Mouse (Mus musculus) brain, embryonic 14.5 days (tissue): ENCODE results near the gene Ets2. TPM values are rescaled to one million over a fixed set of nuclear protein-coding genes. Genes with fewer than 3 reads are reported as not detected.

Experiments used
- DNase-seq: peaks from one replicate; pipeline ENCODE4 v3.0.0-alpha.2; 2011; ENCODE audit warnings: low read depth
- CTCF ChIP-seq: fragments of 200-500 bp; IDR thresholded peaks from 2 replicates; pipeline ENCODE4 v1.5.1; 2012; ENCODE audit warnings: inconsistent platforms, mild to moderate bottlenecking, moderate library complexity, borderline replicate concordance; ENCODE audit not compliant: insufficient read depth, insufficient read length; ENCODE audit errors: extremely low read depth
- POLR2A ChIP-seq: fragments of 200-500 bp; IDR thresholded peaks from 2 replicates; pipeline ENCODE4 v1.6.1; 2012; ENCODE audit warnings: mild to moderate bottlenecking, inconsistent platforms, borderline replicate concordance; ENCODE audit not compliant: poor library complexity, insufficient read depth, insufficient read length, severe bottlenecking; ENCODE audit errors: extremely low read depth
- polyA plus RNA-seq: library from polyadenylated mRNA; depleted of rRNA; stranded (reverse); fragments of >200 nt; gene quantifications from 2 replicates; pipeline ENCODE4 v1.2.3, GENCODE M21; 2012

The Ets2 gene
- polyA plus RNA-seq, 1 experiment = 18.3 TPM

DNA sequence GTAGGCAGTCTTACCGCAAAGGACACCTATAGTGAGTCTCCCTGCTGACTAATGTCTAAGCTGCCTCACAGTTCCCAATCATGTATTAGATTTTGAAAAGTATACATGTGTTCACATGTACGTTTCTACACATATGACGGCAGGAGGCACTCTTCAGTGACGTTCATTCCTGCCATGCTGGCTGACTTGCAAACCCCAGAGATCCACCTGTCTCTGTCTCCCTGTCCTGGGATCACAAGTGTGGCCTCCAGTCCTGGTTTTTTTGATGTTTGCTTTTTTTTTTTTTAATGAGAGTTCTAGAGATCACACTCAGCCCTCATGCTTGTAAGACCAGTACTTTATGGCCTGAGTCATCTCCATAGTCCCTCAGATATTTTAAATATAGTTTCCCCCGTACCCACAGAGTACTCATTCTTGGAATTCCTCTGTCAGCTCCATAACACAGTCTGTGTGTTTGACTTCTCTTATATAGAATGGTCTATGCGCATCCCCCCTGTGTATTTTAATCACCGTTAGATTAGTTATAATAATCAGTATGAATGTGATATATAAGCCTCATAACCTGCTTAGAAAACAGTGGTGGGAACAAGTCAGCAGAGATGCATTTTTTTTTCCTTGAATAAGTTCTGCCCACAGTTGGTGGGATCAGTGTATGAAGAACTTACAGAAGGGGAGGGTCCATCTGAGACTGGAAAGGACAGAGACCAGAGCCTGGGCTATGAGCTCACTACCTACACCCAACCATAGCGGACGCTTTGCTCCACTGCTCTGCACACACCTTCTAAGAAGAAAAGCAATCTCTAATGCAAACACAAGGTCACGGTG is 40.3 kb downstream of the Ets2 start:
- TF ChIP-seq POLR2A (no peak), CTCF (no peak)
- DNase-seq = no peak

DNA sequence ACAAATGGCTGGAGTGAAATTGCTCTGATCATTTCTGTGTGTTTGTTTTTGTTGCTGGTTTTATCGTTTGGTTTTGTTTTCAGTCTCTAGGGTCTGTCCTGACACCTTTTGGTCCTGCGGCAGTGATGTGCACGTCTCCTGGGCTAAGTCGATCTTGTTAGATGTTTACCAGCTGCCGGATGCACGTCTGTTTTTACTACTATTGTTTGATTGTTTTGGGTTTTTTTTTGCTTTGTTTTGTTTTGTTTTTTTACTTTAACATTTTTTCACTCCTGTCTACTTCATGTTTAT is 40.8 kb downstream of the Ets2 start:
- no peak for DNase-seq
- TF ChIP-seq POLR2A = no peak
- no peak for TF ChIP-seq CTCF

DNA sequence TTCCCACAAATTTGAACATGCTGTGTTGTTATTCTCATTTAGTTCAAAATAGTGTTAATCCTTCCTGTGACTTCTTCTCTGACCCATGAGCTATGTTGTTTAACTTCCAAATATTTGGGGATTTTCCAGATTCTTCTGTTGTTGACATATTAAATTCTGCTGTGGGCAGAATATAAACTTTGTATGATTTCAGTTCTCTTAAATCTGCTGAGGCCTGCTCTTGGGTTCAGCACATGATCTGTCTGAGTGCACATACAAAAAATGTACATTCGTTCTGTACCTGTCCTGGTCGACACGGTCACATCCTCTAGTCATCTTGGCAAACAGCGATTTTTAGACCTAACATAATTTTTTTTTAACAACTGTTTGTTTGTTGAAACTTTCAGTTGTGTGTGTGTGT is 41.2 kb downstream of the Ets2 start:
- no peak for DNase-seq
- TF ChIP-seq CTCF (no peak), POLR2A (no peak)

DNA sequence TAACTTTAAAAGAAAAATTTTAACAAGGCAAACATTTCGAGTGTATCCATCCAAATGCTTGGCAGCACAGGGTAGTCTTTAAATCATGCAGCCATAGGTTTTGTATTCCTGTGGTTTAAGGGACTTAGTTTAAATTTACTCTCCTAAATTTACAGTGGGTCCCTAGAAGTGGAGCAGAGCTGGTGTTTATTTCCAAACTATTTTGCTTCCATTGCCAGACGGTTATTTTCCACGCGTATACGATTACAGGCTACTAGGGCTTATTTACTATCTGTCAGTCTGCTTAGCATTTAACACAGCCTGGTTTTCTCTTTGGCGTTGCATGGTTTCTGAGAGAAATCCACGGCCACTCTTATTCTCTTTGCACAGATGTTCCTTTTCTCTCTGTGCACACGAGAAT is 42.9 kb downstream of the Ets2 start:
- TF ChIP-seq POLR2A = no peak
- no peak for TF ChIP-seq CTCF
- DNase-seq = no peak

DNA sequence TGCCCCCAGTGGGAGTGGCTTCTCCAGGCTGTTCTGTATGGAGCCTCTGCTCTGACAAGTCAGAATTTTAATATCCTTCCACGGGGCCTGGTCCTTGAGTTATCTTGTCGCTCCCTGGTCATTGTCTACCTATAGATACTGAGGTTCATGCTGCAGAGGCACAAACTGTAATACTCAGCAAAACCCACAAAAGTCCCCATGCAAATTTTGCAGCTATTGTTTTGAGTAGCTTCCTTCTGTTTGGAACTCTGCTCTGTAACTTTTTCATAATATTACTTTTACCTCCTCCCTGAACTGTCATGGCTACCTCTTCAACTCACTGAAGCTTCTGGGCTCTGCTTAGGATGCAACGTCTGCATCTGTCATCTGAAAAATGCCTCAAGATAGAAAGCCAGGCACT is 43.8 kb downstream of the Ets2 start:
- TF ChIP-seq CTCF = no peak
- TF ChIP-seq POLR2A = no peak
- no peak for DNase-seq

DNA sequence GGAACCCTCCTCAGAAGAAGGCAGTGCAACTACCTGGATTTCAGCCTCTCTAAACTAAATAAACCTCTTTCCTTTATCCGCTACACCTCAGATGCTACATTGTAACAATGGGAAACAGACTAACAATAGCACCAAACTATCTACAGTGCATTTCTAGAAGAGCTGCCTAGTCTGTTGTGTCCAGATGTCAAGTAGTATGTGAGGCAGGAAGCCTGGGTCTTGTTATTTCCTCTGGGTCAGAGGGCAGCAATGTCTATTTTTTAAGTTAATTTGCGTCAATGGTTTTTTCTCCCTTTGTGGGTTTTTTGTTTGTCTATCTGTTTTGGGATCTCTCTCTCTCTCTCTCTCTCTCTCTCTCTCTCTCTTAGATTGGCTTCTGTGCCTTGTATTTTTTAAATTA is 44.7 kb downstream of the Ets2 start:
- TF ChIP-seq CTCF (no peak), POLR2A (no peak)
- no peak for DNase-seq

DNA sequence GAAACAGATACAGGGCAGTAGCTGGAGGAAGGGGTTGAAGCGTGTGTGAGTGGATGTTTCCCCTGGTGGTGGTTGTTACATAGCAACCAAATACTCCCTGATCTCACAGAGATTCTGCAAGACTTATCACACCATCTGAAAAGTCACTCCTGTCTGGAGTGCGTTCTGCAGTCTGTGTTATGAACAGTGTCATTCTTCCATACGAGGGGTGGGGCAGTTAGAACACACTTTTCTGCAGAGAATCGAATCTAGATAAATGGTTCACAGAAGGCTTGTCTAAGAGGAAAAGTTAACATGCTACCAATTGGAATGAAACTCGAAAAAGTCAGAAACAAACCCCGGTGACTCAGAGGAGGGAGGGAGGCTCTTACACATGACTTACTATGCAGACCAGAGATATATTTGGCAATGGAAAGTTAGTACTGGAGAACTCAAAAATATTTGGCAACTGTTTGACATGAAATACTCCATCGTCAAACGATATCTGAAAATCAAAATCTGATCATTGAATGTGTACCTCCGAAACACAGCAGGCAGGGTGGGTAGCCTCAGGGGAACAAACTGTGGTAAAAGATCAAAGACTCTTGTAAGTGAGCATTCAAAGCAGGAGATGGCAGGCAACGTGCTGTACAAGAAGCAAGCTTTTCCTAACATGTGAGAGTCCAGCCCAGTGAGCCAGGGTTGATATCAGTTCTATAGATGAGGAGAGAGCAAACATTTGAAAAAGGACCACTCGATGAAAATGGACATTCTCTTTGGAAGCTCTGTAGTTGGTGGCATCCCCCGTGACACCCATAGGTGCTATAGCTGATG is 47.6 kb downstream of the Ets2 start:
- TF ChIP-seq POLR2A (no peak), CTCF (no peak)
- DNase-seq = no peak

DNA sequence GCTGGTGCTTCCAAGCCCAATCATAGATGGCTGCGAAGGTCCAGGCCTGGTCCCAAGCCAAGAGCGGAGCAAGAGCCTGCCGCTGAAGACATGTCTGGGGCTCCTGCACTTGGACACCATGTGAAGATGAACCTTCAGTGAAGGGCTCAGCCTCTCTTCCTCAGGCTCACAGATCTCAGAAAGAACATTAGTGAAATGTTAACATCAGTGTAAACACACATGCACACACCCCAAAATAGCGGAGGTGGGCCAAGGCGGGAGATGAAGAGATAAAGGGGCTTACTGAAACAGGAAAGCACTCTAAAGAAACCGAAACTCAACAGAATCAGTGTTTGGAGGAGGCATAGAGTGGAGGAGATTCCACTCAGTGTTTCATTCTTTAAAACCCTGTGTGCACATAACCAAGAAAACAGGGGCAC is 48.3 kb downstream of the Ets2 start:
- TF ChIP-seq POLR2A (no peak), CTCF (no peak)
- DNase-seq = no peak

DNA sequence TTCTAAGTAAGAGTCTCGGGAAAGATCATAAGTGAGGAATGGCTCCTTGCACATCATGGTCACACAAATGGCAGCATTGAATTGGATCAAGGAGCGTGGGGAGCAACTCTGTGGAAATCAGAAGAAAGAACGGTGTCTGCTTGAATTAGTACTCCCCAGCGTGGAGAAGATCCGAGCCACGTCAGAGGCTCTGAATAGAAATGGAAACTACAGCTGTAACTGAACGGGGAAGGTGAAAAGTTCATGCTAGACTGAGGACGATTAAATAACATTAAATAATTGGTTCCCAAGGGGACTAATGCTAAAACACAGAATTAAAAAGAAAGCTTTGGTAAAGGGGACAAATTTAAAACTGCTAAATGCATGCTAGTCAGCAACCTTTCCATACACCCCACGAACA is 50.6 kb downstream of the Ets2 start:
- no peak for TF ChIP-seq POLR2A
- no peak for TF ChIP-seq CTCF
- DNase-seq = no peak

DNA sequence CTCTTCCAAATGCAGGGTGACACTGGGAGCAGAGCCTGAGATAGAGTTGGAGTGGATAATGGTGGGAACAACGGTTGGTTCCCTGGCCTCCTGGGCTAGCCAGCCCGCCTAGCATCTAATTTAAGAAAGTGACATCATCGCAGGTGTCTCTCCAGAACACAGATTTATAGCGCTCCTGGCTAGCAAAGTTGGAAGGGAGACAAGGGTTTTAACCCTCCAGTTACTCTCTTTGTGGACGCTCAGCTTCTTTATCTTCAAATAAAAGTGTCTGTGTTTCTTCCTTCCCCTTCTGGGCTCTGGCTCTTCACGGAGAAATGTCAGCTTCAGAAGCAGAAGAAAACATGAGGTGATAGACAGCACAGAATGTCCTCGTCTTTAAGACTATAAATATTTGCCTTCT is 51.4 kb downstream of the Ets2 start:
- peak; percentile 14 for DNase-seq

DNA sequence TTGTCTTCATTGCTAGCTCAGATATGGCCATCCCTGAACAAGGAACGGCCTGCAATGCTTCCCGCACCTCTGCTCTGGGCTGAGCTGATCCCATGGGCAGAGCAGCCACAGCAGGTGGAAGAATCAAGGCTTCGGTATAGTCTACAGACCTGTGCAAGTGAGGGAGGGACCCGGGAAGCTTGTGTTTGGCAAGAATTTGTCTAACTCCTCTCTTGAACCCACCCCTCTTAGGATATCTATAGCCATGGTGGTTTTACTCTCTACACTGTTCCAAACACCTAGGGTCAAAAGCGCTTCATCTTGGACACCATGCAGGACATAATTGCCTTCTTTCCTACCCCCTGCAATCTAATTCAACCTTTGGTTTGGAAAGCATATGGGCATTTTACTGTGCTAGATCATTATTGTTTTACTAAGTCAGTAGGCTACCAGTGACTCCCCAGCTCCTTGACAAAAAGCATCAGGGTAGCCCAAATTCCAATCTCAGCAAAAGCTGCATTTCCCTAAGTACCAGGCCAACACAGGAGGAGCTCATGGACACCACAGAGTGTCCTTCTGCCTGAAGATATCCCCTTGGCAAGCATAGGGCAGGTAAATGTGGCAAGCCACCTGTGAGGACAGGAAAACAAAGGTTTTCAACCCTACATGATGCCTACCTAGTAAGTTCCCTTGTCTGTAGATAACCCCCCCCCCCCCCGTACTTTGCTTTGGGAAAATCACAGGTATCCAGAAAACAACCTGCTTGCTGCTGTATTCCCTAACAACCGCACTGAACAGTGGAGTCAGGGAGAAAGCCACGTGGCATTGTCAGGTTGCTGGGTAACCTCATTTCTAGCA is 57.5 kb downstream of the Ets2 start:
- no peak for TF ChIP-seq CTCF
- TF ChIP-seq POLR2A = no peak
- no peak for DNase-seq

More for the DNA sequence above, 51.4 kb downstream of the Ets2 start:
- TF ChIP-seq POLR2A (no peak), CTCF (no peak)
